Mouse (Mus musculus) olfactory bulb, adult 2 months (tissue): ENCODE results near the gene Sufu.

Source experiments
- CTCF ChIP-seq: fragments of 200-500 bp; IDR thresholded peaks from 2 replicates; pipeline ENCODE4 v1.5.1; 2012; ENCODE audit warnings: low read depth, mild to moderate bottlenecking, low read length, moderate library complexity; ENCODE audit not compliant: insufficient read depth
- POLR2A ChIP-seq: fragments of 200-500 bp; IDR thresholded peaks from 2 replicates; pipeline ENCODE4 v1.6.1; 2012; ENCODE audit warnings: mild to moderate bottlenecking, low read depth, low read length, moderate library complexity; ENCODE audit not compliant: insufficient read depth

DNA sequence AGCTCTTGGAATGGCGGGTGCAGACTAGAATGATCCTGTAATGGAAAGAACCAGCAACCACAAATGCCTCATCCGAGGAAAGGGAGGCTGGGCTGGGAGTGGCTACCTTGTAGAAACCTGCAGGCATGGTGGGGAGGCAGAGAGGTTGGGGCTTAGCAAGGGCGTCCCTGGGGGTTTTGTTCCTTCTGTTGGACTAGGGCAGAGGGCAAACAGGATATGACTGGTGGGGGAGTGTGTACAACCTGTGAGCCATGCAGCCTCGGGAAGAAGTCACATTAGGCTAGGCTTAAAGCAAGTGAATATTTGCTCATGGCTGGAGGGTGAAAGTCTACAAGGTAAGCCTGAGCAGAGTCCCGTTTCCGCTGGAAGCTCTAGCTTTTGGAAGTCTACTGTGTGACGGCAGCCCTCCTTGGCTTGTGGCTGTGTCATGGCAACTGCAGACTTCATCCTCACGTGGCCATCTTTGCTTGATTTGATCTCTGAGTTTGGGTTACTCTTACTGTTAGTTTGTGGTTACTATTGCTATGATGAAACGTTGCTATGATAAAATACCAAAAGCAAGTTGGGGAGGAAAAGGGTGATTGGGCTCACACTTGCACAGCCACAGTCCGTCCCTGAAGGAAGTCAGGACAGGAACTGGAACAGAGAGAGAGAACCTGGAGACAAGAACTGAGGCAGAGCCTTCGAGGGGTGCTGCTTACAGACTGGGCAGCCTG is 33.2 kb upstream of the Sufu start:
- TF ChIP-seq CTCF (no peak), POLR2A (no peak)
